Comparison of ENCODE assay signal across 9 mouse cellular contexts in the genomic region with DNA sequence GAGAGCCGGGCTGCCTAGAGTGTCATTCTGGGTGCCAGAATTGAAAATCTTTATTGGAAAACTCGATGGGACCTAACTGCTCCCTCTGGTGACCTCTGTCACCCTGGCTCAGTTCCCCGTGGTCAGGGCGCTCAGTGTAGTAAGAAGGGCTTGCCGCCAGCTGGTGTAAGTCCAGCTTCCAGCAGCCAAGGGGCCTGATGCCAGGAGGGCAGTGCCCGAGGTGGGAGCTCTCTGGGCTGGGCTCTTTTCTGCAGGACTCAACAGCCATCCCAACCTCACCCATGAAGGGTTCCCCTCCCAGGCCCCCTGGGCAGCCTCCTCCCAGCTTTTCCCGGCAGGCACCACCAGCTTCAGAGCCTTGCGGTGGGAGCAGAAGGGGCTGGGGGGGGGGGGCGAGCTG. TPM values are rescaled to one million over a fixed set of nuclear protein-coding genes. Genes with fewer than 3 reads are reported as not detected.
DNase-seq lines count a peak whose midpoint lies in the region; ATAC-seq lines count a peak whose summit lies in the region.
"Had no signal": no experiment of that assay in that cellular context is flagged by ENCODE, and none has a peak within 500 bp of the region (broad histone marks: within the 10 kb centered on the region; RNA-seq: fewer than 3 reads in every experiment).

No protein-coding gene starts in this region.

- H3K36me3 ChIP-seq in midbrain, embryonic 14.5 days (ENCODE audit: control insufficient read depth, insufficient read depth, low read length), result no peaks in the 10 kb centered on the region
- no peaks in the 10 kb centered on the region for H3K36me3 ChIP-seq in midbrain, embryonic 10.5 days

- no peak overlapping the region for H3K9ac ChIP-seq in midbrain, embryonic 14.5 days (replicated peaks; ENCODE audit: low read length)

- no peaks in the 10 kb centered on the region for H3K9me3 ChIP-seq in midbrain, embryonic 14.5 days (ENCODE audit: control insufficient read depth, low read length)
- H3K9me3 ChIP-seq in midbrain, embryonic 10.5 days (replicated peaks), result no peaks in the 10 kb centered on the region
- H3K9me3 ChIP-seq: megakaryocyte, embryonic 14.5 days had no signal

- ATAC-seq in midbrain, embryonic 14.5 days (ENCODE audit: low FRiP score, low TSS enrichment), result peak; percentile 21; the same call in 1 of the 2 replicates
- no peak for ATAC-seq in erythroid progenitor cell, adult 5-6 weeks (replicated peaks; ENCODE audit: low FRiP score, poor library complexity, severe bottlenecking)

- intact Hi-C loops in heart, postnatal 14 days (cut with DNase I), result no loop called here

- WGBS in midbrain, embryonic 14.5 days, result 59% methylated on average over 8 of the region's 9 CpGs
- 70% methylated on average over 9 of the region's 9 CpGs for WGBS in midbrain, embryonic 10.5 days

- no peak overlapping the region for H3K4me2 ChIP-seq in midbrain, embryonic 14.5 days (ENCODE audit: low read length)

- peaks cover 3% of the 10 kb centered on the region for H3K27me3 ChIP-seq in midbrain, embryonic 14.5 days (ENCODE audit: control insufficient read depth, insufficient read depth, low read length)
- H3K27me3 ChIP-seq in midbrain, embryonic 10.5 days (ENCODE audit: low read depth, poor library complexity, severe bottlenecking), result peaks cover 97% of the 10 kb centered on the region

- no peak for DNase-seq in midbrain, embryonic 14.5 days
- no peak for DNase-seq in midbrain, embryonic 10.5 days (ENCODE audit: low spot score)
- DNase-seq in fibroblast of lung, adult 2 months (ENCODE audit: low read depth), result peak; percentile 11
- peak; percentile 77 to 90 for DNase-seq in heart, postnatal 14 days
- DNase-seq in left cerebral cortex, adult 18-20 months (ENCODE audit: low spot score in 2 of 2), result peak; percentile 29 to 30
- peak; percentile 49 for DNase-seq in ovary, postnatal 10 days (ENCODE audit: low spot score)
- DNase-seq in thymus, postnatal 0 days (ENCODE audit: low spot score), result no peak

- H3K4me3 ChIP-seq in midbrain, embryonic 14.5 days (replicated peaks; ENCODE audit: low read depth, low read length), result no peak overlapping the region
- no peak overlapping the region for H3K4me3 ChIP-seq in midbrain, embryonic 10.5 days
- H3K4me3 ChIP-seq: megakaryocyte, embryonic 14.5 days had no signal

- H3K4me1 ChIP-seq in midbrain, embryonic 14.5 days (ENCODE audit: control insufficient read depth, insufficient read depth, low read length), result peaks cover 14% of the 10 kb centered on the region
- H3K4me1 ChIP-seq in midbrain, embryonic 10.5 days, result peaks cover 51% of the 10 kb centered on the region

- H3K27ac ChIP-seq in midbrain, embryonic 14.5 days (replicated peaks; ENCODE audit: low read depth, low read length), result no peak overlapping the region
- H3K27ac ChIP-seq in midbrain, embryonic 10.5 days (replicated peaks), result no peak overlapping the region

RNA-seq across cellular contexts. Expression of gene Casz1, which starts 42.0 kb away (rescaled TPM):
- polyA plus RNA-seq in midbrain, embryonic 14.5 days (2014; fragmentation: Nextera tagmentation; extraction: Ambion mirVana), result 2.1 and 3.1 TPM in 2 replicates
- 2.9 and 6.3 TPM in 2 replicates for polyA plus RNA-seq in midbrain, embryonic 10.5 days (2016; fragmentation: Nextera tagmentation; extraction: Ambion mirVana)
- 10 to 100 TPM; 48.1 to 53.1 TPM for total RNA-seq in heart, postnatal 14 days (2021)
- 1 to 10 TPM; 1.2 to 1.4 TPM for total RNA-seq in left cerebral cortex, adult 18-20 months (2021)
- 2.5 and 3.0 TPM in 2 replicates for polyA plus RNA-seq in thymus, postnatal 0 days (2015; fragmentation: Nextera tagmentation; extraction: Ambion mirVana)
- total RNA-seq in erythroid progenitor cell, adult 5-6 weeks (2015; ENCODE audit: low replicate concordance), result 1.4 and 2.5 TPM in 2 replicates
- total RNA-seq in erythroid progenitor cell, adult 5-6 weeks (2017; ENCODE audit: low replicate concordance), result 1.1 and 3.1 TPM in 2 replicates

Comparison
In these comparisons a context has a peak if more than half of its experiments do, and no peak if none do; other contexts are left out.
1. DNase-seq: peak in fibroblast of lung, adult 2 months (single experiment), heart, postnatal 14 days (2 of 2), left cerebral cortex, adult 18-20 months (2 of 2) and ovary, postnatal 10 days (single experiment); none in midbrain, embryonic 14.5 days (single experiment), midbrain, embryonic 10.5 days (single experiment) and thymus, postnatal 0 days (single experiment).
2. RNA of gene Casz1, which starts 42.0 kb away (total RNA-seq): 48.1 to 53.1 TPM in heart, postnatal 14 days; 1.1 to 3.1 TPM in erythroid progenitor cell, adult 5-6 weeks and 1.2 to 1.4 TPM in left cerebral cortex, adult 18-20 months; every median in the first group is over 10 times any median in the second.